Mouse (Mus musculus): ENCODE measurements at regions not wholly inside any gene's neighbourhood (a gene's known extent, or its start where the extent isn't known, plus 50 kb on each side); places are given as distances from the start of the nearest gene placed in this dataset.
A peak's percentile ranks its signal among the peaks of the same experiment; 100 is the strongest.
"Not testable (repeated sequence)": the region's sequence is repeated elsewhere in the genome, so short reads cannot be mapped to it uniquely, and the experiment has no call there.

DNA sequence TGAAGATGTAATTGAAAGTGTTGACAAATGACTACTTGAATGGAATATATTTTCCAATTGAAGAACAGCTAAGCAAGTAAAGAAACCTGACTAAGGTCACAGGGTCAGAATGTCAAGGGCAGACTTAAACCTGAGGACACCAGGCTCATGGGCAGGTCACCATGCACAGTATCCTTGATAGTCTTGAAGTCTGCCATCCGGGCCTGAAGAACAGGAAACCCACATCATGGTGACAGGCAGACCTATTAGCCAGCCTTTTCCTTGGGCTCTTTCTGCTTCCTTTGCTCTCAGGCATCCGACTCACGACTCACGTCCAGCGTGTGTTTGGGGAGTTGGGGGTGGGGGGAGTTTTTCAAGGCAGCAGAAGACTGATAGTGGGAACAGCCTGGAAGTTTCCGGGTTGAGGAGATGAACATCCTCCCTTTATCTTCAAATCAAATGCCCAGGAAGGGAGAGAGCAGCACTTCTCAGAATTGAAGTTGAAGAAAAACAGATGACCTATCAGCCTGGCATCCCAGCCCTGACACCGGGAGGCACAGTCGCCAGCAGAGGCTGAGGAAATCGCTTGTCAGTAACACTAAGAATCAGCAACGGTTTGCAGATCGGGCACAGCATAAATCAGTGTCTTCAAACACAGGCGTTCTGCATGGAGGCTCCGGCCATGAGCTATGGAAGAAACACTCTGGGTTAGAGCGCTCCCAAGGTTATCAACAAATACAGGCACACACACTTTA is 163.5 kb downstream of the Opa1 start:
- no peak for DNase-seq (ENCODE audit: extremely low spot score in 1 of 2, low spot score in 1 of 2)

DNA sequence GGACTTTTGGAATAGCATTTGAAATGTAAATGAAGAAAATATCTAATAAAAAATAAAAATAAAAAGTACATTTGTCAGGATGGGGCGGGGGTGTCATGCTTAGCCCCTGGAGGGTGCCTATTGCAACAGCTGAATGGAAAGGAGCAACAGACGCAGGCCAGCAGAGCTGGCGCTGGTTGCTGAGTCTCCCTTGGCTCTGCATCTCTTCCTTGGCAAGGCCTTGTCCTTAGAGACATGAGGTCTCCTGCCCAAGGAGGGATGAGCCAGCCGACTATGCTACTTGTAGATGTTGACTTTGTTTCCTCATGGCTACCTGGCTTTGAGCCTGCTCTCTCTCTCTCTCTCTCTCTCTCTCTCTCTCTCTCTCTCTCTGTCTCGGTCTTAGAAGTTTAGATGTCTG is 166.4 kb downstream of the Opa1 start:
- no peak for DNase-seq (ENCODE audit: extremely low spot score in 1 of 2, low spot score in 1 of 2)

DNA sequence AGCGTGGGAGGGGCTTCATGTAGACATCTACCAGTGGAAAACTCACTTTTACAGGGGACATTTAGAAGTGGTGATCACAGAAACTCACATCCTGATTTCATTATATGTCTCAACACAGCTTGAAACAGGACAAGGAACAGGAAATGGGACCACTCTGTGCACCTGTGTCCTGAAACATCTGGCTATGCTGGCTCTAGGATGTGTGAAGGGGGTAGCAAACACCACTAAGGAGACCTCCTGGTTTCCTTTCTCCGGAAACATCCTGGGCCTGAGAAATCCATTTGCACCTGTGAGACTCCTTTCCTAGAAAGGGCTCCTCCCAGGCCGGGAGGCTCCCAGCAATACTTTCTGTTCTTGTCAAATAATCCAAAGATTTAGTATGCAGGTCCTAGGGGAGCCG is 167.1 kb downstream of the Opa1 start:
- DNase-seq (ENCODE audit: extremely low spot score in 1 of 2, low spot score in 1 of 2) = no peak

DNA sequence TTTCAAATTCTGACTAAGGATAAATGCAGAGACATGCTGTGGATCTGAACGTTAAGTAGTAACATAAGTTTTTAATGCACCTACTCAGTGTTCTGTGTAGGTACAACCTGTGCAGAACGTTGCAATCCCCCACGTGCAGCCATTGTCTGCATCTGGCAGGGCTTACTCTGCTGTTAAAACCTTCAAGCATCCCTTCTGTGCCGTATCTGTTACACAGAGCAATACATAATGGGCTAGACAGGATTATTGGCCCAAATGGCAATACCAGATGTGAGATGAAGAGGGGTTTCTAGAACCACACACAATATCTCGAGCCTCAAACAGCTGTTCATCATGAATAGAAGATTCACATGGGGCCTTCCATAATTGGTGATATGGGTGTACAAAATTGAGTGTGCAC is 170.0 kb downstream of the Opa1 start:
- no peak for DNase-seq (ENCODE audit: extremely low spot score in 1 of 2, low spot score in 1 of 2)

DNA sequence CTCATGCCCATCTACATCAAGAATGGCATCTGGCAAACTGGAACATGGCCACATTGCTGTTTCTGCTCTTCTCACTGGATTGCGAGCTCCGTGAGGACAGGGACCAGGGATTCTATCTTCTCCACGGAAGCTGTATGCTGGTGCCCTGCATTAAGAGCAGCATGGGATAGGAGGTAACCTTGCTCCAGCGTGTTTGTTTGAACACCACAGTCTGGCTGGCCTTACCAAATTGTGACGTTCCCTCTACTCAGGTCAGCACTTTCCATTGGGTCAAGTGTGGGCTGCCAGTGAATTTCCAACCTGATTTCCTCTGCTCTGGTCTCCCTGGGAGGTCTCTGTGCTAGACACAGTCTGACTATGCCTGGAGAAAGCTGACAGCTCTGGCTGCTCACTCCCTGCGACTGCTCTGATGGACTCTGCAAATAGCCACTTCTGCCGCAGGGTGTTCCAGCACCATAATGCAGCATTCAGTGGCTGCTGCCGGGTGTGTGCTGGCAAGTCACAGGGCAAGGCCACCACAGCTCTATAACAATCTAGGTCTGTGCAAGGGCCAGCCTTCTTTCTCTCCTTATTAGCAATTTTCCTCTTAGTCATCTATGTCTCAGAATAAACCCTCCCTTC is 175.6 kb downstream of the Opa1 start:
- DNase-seq (ENCODE audit: extremely low spot score in 1 of 2, low spot score in 1 of 2) = no peak

DNA sequence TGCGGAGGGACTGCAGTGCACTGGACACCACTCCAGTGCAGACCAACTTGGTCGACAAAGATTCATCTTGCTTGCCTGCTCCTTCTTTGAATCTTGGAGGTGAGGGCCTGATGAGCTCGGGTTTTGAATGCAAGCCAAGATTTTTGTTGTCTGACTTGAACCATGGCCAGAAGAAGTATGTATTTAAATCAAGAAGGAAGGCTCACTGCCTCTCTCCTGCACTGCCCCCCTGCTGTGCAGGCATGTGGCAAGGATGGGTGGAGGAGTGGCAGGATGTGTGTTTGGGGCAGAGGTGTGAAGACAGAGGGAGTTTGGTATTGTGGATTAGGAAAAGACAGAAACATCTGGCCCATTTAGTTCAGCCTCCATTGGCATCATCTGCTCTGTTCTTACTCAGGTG is 179.1 kb downstream of the Opa1 start:
- no peak for DNase-seq (ENCODE audit: extremely low spot score in 1 of 2, low spot score in 1 of 2)

DNA sequence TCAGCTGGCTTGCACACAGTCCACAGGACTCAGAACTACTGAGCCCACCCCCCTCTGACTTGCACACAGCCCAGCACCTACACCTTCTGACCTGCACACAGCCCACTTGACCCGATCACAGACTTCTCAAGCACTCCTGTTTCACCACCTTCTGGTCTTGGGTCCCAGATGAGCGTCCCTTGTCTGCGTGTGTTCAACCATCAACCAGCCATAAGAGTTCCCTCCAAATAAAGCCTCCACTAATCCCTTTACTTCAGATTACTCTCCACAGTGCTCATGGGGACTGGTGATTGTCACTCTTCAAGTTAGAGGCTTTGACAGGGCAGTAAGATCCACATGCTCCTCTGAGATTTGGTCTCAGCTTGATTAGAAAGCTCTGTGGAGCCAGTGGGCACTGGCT is 180.3 kb downstream of the Opa1 start:
- DNase-seq (ENCODE audit: extremely low spot score in 1 of 2, low spot score in 1 of 2) = no peak

DNA sequence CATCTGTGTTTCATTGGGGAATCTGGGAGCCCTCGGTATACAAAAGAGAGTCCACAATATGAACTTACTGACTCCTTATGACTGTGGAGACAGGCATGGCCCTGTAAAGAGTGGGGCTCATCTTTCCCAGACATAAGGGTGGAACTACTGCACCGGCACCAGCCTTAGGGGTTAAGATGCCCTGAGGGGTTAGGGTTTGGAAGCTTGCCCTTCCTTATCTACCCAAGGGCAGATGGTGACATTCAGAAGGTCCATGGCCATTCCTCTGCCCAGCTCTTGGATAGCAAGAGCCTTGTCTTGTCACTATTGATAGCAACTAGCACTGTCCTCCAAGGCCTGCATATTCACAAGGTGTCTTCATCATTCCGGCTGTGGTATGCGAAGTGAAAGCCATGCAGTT is 181.5 kb downstream of the Opa1 start:
- DNase-seq (ENCODE audit: extremely low spot score in 1 of 2, low spot score in 1 of 2) = no peak

DNA sequence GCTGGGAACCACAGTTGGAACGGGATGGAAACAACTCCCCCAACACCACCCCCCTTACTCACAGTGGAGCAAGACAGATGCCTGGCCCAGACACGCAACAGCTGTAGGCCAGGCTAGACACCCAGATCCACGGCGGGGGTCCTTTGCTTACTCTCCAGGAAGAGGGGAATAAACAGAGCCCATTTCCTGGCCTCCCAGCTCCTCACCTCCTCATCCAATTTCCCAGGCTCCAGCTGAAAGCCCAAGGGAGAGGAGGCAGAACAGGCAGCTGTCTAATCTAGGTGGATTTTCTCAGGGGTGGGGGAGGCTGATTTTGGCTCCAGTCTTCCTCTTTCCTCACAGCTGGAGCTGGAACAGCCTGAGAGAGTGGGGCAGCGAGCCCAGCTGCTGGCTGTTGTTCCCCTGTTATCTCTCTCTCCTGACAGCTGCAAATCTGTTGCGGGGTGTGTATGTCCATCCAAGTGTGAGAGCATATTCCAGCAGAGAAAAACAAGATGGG is 182.7 kb downstream of the Opa1 start:
- DNase-seq (ENCODE audit: extremely low spot score in 1 of 2, low spot score in 1 of 2) = no peak

DNA sequence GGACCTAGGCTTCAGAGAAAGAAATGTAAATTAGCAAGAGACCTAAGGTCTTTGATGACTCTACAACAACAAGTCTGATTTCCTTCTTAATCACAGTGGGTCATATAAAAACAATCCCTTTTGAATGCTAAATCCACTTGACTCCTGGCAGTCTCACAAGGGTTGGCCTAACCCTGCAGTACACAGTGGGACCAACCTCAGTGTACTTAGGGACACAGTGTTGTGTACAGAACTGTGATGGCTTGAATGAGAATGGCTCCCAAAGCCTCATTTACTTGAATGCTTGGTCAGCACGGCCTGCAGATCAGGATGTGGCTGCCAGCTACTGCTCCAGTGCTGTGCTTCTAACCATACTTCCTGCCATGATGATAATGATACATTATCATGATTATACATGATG is 185.2 kb downstream of the Opa1 start:
- no peak for DNase-seq (ENCODE audit: extremely low spot score in 1 of 2, low spot score in 1 of 2)

DNA sequence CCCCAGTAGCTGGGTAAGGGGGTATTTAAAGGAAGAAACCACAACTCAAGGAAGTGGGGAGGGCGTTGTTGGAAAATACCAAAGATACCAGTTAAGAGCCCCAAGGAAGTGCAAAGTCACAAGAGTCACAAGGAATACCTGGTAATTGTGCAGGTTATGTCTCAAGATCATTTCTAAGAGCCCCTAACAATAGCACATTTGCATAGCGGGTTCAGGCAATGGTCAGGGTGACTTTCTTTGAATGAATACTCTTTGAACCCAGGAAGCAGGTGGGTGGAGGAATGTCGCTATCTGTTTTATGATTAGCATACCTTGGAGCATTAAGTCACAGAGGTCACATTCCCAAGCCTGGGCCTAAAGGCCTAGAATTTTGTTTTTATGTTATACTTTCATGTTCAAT is 186.7 kb downstream of the Opa1 start:
- not testable (repeated sequence) for DNase-seq (ENCODE audit: extremely low spot score in 1 of 2, low spot score in 1 of 2)

DNA sequence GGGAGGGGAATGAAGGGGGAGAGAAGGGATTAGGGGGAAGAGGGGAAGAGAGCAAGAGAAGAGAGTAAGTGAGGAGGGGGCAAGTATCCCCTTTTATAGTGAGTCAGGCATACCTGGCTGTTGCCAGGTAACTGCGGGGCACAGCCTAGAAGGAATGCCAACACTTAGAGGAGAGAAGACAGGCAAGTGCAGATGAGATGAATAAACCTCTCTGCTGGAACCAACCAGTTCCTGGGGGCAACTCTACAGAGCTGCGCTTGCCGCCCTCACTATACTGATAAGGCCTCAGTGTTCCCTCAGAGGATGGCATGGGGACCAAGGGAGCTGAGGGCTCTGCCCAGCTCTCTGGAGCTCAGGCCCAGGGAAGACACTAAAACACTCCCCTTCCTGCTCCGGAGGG is 192.2 kb downstream of the Opa1 start:
- DNase-seq (ENCODE audit: extremely low spot score in 1 of 2, low spot score in 1 of 2) = no peak

DNA sequence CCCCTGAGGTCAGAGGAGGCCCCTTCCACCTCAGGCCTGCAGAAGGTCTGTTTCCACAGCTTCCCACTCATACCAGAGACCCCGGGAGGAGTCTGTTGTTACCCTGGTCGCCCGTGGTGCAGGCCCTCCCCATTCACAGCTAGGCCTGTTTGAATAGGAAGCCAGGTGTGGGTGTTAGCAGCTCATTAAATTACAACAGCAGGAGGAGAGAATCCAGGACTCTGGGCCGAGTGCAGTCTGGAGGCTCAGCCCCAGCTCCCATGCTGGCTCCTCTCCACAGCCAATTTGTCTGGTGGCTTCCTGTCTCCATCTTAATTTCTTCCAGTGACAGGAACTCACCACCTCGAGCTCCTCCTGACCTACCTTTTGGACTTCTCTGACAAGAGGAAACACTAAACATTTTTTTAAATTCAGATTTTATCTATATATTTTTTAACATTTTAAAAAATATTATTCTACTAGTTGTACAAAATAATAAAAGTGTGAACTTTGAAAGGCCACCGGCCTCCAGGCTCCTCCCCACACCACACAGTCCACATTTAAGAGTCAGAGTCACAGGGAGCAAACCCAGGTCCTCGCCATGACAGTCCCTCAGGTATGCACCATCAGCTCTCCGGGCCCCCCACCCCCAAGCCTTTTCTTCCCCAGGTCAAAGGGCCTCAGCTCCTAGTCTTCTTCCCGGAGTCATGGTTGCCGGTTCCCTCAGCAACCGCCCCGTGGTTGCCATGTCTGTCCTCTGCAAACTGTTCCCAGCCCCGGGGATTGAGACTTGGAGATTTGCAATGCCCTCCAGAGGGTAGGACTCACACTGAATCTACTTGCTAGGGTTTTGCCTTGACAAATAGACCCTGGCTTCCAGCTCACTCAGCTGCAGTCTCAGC is 192.8 kb downstream of the Opa1 start:
- no peak for DNase-seq (ENCODE audit: extremely low spot score in 1 of 2, low spot score in 1 of 2)

DNA sequence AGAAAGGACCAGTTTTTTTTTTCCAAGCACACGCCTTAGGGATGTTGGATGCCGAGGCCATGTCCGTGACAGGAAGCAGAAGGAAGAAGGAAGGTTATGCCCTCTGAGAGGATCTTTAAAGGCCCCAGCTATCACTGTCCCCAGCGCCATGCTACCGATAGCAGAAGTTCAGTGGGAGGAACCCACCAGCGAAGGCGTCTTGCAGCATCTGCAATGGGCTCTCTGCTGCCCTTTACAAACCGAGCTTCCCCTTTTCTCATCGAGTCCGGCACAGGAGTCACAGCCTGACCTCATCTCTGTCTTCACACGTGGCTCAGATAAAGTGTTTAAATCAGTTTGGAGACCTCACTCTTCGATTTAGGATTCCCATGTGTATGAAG is 193.5 kb downstream of the Opa1 start:
- DNase-seq (ENCODE audit: extremely low spot score in 1 of 2, low spot score in 1 of 2) = no peak

DNA sequence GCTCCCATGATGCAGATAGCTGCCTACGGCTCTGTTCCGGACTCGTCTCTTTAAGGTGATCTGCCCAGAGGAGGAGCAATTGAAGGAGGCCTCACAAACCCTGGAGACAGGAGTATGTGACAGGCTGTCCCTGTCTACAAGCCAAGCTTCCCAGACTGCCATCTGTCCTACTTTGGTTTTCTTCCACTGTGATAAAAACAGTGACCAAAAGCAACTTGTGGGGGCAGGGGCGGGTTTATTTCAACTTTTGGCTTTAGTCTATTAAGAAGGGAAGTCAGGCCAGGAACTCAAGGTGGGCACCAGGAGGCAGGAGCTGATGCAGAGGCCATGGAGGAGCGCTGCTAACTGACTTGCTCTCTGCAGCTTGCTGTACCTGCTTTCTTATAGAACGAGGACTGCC is 193.9 kb downstream of the Opa1 start:
- DNase-seq (ENCODE audit: extremely low spot score in 1 of 2, low spot score in 1 of 2) = peak in 1 of 2 experiments; percentile 27

DNA sequence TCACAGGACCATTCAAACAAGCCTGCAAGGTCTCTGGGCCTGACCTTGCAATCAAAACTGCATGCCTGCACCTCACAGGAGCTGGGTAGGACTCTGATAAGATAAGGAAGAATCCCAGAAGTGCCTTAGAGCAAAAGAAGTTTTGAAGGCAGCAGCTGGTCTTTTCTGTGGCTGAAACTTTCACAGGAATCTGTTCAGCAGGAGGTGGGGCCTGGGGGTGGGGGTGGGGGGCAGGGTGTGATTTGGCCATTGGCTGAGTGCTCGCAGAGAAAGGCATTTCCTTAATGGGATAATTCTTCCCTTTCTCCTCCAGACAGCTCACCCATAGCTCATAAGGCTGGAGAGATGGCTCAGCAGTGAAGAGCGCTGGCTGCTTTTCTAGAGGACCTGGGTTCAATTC is 195.8 kb downstream of the Opa1 start:
- DNase-seq (ENCODE audit: extremely low spot score in 1 of 2, low spot score in 1 of 2) = no peak

DNA sequence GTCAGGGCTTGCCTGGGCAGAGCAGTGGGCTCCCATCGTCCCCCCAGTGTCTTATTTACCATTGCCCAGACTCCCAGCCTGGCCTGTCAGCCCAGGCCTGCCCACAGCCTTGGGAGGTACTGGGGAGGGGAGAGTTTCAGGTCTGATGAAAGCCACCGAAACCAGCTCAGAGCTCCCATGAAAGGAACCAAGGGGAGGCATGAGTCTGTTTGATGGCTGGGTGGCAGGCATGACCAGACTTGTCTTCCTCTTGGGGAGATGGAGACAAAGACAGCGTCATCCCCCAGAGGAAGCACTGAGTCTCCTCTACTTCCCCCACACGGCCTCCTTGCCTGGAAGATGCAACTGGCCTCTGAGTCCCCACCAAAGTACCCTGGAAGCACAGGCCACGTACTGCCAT is 196.7 kb downstream of the Opa1 start:
- no peak for DNase-seq (ENCODE audit: extremely low spot score in 1 of 2, low spot score in 1 of 2)

DNA sequence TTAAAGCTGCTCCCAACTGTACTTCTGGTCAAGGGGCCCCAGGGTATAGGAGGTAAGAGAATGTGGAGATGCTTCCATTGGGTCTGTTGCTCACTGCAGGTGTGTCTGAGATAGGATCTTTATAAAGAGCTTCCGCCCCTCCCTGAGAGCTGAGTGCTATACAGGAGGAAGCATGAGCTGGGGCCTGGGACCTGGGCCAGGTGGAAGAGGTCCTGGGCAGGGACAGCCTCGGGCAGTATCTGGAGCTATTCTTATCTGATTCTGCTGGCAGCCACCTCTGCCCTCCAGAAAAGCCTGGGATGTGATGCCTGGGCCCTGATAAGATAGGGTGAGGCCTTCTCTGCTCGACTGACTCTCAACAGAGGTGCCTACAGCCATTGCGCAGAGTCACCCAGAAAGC is 203.3 kb downstream of the Opa1 start:
- DNase-seq (ENCODE audit: extremely low spot score in 1 of 2, low spot score in 1 of 2) = no peak

DNA sequence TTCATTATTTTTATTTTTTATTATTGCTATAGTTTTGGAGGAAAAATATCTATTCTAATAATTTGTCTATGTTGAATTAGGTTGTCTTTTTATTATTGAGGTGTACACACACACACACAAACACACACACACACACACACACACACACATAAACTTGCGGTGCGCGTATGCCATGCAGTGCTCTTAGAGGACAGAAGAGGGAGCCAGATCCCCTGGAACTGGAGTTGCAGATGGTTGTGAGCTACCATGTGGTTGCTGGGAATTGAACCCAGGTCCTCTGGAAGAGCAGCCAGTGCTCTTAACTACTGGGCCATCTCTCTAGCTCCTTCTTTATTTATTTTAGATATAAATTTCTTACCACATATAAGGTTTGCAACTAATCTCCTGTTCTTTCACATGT is 206.0 kb downstream of the Opa1 start:
- no peak for DNase-seq (ENCODE audit: extremely low spot score in 1 of 2, low spot score in 1 of 2)

DNA sequence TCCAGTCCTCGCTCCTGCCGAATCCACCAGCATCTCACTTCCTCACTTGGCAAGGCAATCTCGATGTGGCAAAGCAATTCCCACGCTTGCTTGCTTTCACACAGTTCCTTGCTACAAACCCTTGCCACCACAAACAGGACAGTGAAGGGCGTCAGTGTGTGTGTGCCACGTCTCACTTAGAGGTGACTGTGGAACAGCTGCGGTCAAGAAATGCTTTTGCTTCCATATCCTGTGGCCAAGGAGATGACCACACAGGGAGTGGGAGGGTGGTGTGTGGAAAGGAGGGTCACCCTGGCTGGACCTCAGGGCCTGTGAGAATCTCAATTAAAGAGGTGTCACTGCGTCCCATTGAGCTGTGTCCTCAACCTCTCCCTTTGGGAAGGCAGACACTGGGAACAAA is 207.4 kb downstream of the Opa1 start:
- no peak for DNase-seq (ENCODE audit: extremely low spot score in 1 of 2, low spot score in 1 of 2)
